Mouse (Mus musculus): ENCODE data around the gene Gm17545.
"Not testable (repeated sequence)": the region's sequence is repeated elsewhere in the genome, so short reads cannot be mapped to it uniquely, and the experiment has no call there.

Gene Gm17545

DNA sequence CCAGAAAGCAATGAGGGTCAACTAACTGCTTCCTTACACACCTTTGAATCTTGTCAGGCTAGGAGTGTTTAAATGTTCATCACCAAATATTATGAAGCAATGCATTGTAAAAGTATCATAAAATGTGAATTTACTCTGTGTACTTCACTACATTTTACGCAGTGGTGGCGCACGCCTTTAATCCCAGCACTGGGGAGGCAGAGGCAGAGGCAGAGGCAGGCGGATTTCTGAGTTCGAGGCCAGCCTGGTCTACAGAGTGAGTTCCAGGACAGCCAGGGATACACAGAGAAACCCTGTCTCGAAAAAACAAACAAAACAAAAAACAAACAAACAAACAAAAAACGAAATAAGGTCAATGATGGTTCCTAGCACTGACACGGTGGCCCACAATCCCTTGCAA, at the start of gene Gm17545:
Gene Gm17545, plus strand, starts transcription at position 301 of the 400 bp plus-strand sequence.
- not testable (repeated sequence) for DNase-seq

DNA sequence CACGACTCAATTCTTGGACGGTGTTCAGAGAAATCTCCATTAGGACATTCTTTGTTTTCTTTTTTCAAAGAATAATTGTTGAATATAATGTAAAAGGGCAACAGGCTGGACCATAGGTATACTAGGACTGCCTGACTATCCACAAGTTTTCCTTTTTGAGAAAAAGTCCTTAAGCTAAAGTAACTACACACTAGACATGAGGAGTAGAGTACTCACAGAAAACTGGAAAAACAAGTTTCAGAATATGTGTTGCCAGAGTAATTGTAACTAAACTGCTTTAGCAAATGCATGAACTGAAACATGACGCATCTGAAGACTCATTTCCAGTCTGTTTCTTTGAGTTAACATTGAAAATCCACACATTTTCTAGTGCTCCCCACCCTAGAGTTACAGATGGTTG, 48.7 kb upstream of the Gm17545 start:
- DNase-seq, result no peak

DNA sequence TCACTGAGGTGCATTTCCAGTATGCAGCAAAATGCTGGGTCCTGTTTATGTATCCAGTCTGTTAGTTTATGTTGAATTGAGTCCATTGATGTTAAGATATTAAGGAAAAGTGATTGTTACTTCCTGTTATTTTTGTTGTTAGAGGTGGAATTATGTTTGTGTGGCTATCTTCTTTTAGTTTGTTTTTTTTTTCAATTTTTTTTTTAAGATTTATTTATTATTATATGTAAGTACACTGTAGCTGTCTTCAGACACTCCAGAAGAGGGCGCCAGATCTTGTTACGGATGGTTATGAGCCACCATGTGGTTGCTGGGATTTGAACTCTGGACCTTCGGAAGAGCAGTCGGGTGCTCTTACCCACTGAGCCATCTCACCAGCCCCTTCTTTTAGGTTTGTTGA, 46.5 kb upstream of the Gm17545 start:
- DNase-seq, result not testable (repeated sequence)

DNA sequence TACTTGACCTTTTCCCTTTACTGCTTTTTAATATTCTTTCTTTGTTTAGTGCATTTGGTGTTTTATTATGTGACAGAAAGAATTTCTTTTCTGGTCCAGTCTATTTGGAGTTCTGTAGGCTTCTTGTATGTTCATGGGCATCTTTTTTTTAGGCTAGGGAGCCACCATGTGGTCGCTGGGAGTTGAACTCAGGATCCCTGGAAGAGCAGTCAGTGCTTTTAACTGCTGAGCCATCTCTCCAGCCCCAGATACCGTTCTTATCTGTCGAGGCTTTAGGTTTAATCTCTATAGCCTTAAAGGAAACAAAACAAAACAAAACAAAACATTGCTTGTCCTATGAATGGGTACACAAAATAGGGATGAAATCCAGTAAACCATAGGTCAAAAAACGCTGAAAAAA, 45.7 kb upstream of the Gm17545 start:
- not testable (repeated sequence) for DNase-seq

DNA sequence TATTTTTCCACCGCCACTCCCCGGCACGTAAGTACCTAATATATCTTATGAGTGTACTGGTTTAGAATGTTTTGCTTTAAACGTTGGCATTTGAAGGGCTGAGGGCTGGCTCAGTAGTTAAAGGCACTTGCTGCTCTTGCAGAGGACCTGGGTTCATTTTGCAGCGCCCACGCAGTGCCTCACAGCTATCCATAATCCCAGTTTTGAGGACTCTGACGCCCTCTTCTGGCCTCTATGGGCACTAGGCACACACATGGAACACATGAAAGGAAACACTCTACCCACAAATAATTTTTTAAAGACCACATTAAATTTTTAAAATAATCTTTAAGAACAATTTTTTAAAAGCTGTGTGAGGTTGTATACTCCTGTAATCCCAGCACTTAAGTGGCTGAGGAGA, 44.6 kb upstream of the Gm17545 start:
- DNase-seq, result no peak

DNA sequence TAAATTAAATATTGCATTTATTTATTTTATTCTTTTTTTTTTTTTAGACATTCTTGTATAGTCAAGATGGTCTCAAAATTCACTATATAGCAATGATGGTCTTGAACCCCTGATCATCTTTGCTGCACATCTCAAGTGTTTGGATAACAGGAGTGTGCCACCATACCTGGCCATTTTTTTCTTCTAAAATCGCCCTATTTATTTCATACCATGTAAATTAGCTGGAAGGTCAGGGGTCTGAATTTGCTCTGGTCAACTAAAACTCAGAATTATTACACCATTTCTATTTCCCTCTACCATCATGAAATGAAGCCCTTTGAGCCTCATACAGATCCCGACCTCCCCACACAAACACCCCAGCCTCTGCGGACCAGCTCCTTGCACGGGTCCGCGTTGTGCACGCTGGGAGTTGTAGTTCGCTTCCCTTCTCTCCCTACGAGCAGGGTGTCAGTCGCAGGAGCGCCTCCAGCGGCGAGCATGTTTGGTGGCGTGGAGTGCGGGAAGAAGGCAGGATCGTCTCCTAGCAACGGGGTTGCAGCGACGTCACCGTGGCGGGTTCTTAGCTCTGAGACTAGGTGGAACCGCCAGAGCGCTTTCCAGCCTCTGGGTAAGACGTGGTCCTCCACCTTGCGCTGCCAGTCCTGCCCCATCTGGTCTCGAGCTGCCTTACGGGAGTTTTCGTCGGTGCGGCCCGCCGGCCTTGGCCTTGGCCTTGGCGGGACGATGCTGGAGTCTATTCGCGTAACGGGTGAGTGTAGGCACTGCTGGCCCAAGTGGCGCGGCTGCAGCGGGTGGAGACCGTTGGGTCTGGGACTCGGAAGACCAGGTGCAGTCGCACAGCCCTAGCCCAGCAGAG, 42.9 kb upstream of the Gm17545 start, which contains the start of gene 9530077C05Rik:
Gene 9530077C05Rik, plus strand, starts transcription at position 512 of the 856 bp plus-strand sequence.
- peak; percentile 94 for DNase-seq

DNA sequence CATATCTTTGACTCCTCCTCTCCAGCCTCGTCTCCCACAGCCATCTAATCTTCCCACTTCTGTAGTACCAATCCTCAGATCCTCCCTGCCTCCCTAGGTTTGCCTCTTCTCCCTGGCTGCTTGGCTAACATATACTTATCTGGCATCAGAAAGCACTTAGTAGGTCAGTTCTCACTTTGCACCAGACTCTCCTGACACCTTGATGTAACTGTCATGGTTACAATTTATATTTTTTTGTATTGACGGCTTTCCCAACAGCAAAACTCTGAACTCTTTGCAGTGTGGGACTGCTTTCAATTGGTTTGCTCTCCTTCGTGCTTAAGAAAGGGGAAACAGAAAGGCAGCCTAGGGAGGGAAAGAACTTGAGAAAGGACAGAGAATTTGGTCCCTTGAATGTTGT, 37.9 kb upstream of the Gm17545 start:
- DNase-seq, result no peak

DNA sequence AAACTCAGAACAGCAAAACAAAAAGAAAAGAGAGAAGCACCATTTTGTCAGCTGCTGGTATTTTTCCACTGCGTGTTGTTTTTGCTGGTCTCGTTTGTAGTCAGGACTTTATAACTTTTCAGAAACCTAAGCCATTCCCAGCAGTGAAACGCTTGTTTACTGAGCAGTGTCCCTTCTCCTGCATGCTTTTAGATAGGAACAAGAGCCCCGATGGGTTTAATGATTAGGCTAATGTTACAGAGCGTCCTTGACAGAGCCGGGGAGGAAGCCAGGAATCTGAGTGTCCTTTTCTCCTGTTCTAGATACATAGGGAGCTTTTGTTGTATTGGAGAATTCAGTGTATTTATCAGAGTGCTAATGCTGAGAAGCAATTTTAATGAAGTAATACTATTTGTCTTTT, 36.5 kb upstream of the Gm17545 start:
- no peak for DNase-seq

DNA sequence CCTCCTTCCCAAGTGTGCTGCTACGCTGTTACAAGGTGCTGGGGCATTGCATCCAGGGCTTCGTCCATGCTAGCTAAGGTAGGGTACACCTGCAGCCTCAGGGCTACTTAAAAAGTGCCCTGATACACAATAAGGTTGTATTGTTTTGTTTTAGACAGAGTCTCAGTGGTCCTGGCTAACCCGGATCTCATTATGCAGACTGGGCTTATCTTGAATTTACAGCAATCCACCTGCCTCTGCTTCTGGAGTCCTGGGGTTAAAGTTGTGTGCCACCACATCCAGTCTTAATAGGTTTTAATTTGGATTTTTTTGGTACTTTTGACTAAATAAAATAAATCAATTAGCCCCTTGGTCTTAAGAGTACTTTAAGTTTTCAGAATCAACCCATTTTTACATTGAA, 34.2 kb upstream of the Gm17545 start:
- DNase-seq, result no peak

DNA sequence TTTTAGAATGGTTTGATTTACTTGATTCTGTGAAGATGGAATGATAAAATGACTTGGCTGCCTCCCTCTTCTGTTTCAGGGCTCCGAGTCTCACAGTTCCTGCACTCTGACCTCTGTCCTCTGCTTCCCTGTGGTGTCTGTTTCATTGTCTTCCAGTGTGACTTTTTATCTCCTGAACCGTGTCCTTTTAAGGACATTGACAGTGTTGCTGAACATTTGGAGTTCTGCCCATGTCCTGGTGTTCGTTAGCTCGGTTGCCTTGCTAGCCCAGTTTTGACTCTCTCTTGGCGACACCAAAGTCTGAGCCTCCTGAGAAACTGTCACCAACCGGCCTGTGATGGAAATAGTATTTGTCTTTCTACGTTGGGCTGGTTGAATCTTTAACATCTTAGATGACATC, 33.6 kb upstream of the Gm17545 start:
- DNase-seq, result no peak

DNA sequence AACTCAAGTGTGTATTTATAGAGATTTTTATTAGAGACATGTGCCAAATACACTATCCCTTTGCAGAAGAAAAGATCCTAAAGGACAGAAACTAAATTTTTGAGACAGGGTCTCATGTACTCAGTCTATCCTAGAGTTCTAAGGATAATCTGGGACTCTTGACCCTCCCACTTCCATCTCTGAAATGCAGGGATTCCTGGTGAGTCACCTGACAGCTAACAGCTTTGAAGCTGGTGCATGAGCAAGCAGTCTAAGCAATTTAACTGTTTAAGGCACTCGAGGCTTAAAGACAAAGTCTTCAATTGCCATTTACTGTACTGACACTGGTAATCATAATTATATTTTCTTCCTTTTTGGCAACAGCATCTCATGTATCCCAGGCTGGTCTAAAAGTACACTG, 31.5 kb upstream of the Gm17545 start:
- DNase-seq, result no peak

DNA sequence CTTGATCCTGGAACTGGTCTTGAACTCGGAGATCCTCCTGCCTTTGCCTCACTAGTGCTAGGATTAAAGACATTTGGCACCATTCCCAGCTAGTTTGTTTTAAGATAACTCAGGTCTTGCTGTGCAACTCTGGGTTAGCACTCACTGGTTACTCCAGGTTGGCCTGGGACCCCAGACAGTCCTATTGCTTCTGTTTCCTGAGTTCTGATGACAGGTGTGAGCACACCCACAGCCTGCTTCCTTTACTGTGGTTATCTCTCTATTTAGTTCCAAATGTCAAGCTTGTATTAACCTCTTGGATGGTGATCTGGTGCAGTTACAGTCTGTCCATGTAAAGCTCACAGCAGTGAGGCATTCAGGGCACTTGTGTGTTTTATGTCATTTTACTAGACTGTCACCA, 30.6 kb upstream of the Gm17545 start:
- no peak for DNase-seq

DNA sequence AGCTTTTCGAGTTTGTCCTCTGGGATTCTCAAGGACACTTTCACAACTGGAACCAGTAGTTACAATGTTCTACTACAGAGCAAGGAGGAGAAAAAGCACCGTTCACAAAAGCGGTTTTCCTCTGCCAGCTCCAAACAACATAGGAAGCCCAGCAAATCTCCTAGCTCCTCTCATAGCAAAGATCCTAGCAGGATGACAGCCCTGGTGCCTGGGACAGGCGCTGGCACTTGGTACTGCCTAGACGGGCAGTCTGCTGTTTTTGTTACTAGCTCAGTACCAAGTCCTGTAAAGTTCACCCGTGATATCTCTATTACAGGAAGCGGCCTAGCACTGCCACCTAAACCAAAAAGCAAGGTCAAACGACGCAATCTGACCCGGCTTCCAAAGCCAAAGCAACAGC, 29.9 kb upstream of the Gm17545 start:
- no peak for DNase-seq

DNA sequence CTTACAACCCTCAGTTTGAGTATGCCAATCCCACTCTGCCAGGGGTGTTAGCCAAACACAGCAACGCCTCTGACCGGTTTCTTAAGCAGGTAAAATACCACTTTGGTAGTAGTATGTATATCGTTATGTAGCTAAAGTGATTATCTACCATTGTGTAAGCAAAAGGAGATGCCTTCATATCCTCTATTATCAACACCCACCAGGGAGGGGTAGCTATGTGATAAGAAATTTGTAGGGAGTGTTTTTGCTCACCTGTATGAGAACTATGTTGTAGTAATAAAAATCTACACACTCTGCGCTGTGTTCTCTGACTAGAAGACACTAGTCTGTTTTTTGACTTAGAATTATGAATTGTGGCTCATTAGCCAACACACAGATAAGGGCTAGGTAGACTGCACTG, 29.4 kb upstream of the Gm17545 start:
- no peak for DNase-seq

DNA sequence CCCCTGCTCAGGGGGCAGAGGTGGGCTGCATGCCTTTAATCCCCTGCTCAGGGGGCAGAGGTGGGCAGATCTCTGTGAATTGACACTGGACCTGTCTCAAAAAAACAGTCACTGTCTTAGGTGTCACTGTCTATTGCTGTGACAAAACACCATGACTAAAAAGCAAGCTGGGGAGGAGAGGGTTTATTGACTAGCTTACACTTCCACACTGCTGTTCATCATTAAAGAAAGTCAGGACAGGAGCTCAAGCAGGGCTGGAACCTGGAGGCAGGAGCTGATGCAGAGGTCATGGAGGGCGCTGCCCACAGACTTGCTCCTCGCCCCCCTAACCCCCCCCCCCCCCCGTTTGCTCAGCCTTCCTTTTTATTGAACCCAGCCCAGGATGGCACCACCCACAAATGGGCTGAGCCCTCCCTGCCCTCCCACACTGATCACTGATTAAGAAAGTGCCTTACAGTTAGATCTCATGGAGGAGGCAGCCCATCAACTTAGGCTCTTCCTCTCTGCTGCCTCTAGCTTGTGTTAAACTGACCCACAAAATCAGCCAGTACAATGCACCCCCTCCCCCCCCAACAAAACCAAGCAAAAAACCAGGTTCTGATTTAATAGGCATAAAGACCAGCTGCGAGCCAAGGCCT, 25.9 kb upstream of the Gm17545 start:
- no peak for DNase-seq

DNA sequence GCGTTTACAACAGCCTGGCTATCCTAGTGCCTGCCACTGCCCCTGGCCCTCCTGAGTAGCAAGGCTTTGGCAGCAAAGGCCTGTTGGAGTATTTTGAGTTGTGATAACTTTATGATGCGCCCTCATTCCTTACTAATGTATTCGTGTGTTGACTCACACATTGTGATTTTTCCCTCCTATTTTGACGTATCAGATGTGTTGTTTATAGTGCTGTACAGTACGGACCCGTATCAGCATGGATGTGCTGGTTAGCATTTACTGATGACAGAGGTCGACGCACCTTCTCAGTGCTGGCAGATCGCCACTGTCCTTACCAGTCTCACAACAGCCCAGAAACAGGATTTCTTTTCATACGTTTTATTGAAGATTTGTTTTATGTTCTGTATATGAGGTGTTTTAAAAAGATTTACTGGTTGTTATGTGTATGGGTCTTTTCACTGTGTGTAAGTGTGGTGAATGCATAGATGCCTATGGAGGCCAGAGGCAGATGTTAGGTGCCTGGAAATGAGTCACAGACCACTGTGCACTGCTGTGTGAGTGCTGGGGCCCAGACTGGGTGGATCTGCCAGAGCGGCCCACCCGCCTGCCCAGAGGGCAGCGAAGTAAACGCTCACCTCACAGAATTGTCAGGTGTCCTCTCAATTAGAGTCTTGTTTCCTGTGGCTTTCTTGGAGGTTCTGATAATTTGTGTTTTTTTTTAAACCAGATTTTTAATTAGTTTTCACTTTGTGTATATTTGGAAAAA, 25.3 kb upstream of the Gm17545 start:
- no peak for DNase-seq

DNA sequence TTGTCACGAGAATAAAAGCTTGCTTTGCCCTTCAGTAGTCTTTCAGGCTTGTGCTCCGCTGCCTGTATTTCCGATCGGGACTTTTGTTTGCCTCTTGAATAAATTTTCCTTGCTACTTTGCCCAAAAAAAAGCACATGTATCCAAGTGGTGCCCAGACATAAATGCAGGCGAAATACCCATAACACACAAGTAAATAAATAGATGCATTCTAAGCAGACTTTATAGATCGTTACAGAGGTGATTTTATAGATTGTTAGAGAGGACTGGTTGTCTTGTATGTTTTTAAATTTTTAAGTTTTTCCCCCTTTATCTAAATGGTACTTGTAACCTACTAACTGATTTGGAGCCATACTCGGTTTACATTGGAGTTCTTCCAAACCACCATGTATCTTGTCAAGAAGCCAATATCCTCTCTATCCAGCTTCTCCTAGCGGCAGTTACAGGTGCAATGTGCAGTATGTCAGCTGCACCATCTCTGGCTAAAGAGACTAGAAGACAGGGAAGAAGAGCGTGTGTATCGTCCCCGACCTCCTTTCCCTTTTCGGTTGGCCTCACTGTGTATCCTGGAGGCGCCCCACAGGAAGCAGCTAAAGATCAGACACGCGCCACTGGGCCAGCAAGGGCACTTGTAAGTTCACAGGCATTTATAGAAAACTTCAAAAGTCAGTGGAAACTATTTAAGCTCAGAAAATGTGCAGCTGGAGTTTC, 24.4 kb upstream of the Gm17545 start:
- no peak for DNase-seq

DNA sequence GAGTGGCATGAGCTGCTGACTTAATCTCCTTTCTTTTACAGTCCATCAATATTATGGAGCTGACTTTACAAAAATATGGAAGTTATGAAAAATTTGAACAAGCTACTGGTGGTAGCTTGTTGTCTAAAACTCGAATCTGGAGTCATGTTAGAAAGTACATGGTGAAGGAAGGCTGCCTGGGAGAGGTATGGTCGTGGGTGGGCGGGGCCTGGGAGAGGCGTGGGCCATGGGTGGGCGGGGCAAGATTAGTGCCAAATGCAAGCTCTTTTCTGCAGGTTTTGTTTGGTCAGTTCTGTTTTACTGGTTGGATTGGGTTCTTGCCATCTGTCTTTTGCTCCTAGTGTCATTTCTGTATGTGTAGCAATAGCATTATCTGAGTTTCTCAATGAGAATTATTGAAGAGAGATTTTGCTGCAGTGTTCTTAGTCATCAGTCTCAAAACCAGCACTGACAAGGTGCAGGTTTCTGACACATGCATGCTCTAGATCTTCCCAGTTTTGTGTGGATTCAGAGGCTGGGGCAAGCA, 23.7 kb upstream of the Gm17545 start:
- peak; percentile 67 for DNase-seq

DNA sequence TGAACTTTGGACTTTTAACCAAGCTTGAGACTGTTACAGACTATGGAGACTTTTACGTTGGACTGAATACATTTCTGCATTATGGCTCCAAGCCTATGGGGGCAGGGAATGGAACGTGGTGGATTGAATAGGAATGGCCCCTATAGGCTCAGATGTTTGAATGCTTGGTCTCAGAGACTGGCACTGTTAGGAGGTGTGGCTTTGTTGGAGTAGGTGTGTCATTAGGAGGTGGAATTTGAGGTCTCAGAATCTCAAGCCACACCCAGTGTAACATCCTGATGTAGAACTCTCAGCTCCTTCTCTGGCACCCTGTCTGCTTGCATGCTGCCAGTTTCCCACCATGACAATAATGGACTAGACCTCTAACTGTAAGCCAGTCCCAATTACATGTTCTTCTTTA, 20.9 kb upstream of the Gm17545 start:
- no peak for DNase-seq

DNA sequence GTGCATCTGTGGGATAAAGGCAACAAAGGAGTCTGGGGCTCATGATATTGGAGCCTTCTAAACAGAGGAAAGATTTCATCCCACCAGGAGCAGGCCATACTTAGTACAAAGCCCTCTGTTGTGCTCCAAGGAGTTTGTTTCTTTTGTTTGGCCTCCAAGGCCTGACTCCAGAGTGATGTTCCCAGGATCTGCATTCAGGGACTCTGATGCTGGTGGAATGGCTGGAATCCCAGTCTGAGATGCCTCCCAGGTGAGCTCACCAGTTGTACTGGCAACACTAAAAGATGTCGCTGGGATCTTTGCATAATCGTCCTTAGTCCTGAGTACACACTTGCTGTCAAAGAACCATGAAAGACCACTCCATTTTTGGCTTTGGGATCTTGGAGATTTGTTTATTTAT, 20.0 kb upstream of the Gm17545 start:
- no peak for DNase-seq

DNA sequence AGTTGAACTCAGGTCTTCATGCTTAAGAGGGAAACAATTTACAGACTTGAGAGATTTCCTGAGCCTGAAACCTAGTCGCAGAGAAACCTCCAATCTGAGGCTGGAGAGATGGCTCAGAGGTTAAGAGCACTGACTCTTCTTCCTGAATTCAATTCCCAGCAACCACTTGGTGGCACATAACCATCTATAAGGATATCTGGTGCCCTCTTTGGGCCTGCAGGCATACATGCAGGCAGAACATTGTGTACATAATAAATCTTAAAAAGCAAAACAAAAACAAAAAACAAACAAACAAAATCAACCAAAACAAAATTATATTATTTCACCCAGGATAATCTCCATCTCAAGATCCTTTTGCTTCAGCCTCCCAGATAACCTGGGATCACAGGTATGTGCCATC, 15.3 kb upstream of the Gm17545 start:
- no peak for DNase-seq

DNA sequence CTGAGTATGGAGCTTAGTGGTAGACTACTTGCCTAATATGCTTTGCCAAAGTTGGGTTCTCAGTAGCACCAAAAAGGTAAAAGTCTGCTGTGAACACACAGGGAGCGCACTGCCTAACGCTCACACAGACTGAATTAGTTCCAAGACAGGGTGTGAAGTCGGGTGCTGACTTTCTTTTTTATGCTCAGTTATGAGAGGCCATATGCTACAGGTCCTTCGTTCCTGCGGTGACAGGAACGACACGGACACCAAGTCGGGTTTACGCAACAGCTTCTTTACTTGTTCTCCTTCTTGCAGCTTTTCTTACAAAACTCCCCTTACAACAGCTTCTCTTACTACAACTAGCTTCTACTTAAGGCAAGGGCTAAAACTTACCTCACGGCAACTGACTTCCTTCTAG, 10.9 kb upstream of the Gm17545 start:
- DNase-seq, result no peak

DNA sequence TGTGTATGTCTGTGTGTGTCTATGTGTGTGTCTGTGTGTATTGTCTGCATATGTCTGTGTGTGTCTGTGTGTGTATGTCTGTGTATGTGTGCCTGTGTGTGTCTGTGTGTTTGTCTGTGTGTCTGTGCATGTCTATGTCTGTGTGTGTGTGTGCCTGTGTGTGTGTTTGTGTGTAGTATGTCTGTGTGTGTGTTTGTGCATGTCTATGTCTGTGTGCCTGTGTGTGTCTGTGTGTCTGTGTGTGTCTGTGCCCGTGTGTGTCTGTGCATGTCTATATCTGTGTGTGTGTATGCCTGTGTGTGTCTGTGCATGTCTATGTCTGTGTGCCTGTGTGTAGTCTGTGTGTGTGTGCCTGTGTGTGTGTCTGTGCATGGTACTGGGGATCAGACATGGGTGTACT, 9.0 kb upstream of the Gm17545 start:
- DNase-seq, result no peak

Data from liver (tissue).